ENCODE assay signal across 11 mouse cellular contexts in the genomic region with DNA sequence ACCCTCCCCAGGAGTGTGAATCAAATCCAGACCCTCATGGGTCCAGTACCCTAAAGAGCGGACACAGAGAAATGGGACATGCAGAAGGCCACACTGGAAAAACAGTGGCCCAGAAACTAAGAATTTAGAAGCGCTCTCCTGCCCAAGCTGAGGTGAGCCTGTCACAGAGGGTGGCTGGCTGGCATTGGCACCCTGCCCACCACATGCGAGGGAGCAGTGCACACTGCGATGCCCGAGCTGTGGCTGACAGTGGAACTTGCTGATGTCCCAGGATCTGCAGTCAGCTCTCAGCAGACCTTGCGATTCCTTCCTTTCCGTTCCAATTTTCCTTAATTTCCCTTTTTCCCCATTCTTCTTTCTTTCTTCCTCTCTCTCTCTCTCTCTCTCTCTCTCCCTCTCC. TPM values are rescaled to one million over a fixed set of nuclear protein-coding genes. Genes with fewer than 3 reads are reported as not detected.
A peak's percentile ranks its signal among the peaks of the same experiment; 100 is the strongest.
DNase-seq lines count a peak whose midpoint lies in the region; ATAC-seq lines count a peak whose summit lies in the region.
"Had no signal": no experiment of that assay in that cellular context is flagged by ENCODE, and none has a peak within 500 bp of the region (broad histone marks: within the 10 kb centered on the region; RNA-seq: fewer than 3 reads in every experiment).

No protein-coding gene starts in this region.

- no peak overlapping the region for H3K4me2 ChIP-seq in intestine, embryonic 15.5 days (replicated peaks)
- H3K4me2 ChIP-seq: limb, embryonic 15.5 days had no signal

- H3K4me1 ChIP-seq in intestine, embryonic 15.5 days (replicated peaks), result no peaks in the 10 kb centered on the region
- H3K4me1 ChIP-seq: limb, embryonic 15.5 days had no signal

- peak; percentile 54 for DNase-seq in heart, postnatal 4 days
- DNase-seq in heart, adult 9 months (ENCODE audit: low spot score in 2 of 2), result no peak
- DNase-seq in MN1 (ENCODE audit: low spot score), result peak; percentile 82
- peak; percentile 66 for DNase-seq in adrenal gland, postnatal 10 days
- peak; percentile 64 to 76 for DNase-seq in cerebellum, postnatal 10 days
- no peak for DNase-seq in thymus, postnatal 0 days (ENCODE audit: low spot score)
- DNase-seq: gastrocnemius, postnatal 25 days; kidney, adult 9 months had no signal

- peaks cover under 1% of the 10 kb centered on the region; the same call in 1 of the 2 replicates for H3K36me3 ChIP-seq in intestine, embryonic 15.5 days

- H3K9ac ChIP-seq in intestine, embryonic 15.5 days, result no peak overlapping the region
- H3K9ac ChIP-seq: limb, embryonic 15.5 days had no signal

- no peaks in the 10 kb centered on the region for H3K27me3 ChIP-seq in intestine, embryonic 15.5 days (replicated peaks)
- H3K27me3 ChIP-seq: limb, embryonic 15.5 days had no signal

- ATAC-seq in intestine, embryonic 15.5 days, result no peak
- ATAC-seq: lung, postnatal 0 days had no signal

- H3K9me3 ChIP-seq in intestine, embryonic 15.5 days, result no peaks in the 10 kb centered on the region
- H3K9me3 ChIP-seq: limb, embryonic 15.5 days had no signal

- 94% methylated on average over 7 of the region's 7 CpGs for WGBS in intestine, embryonic 15.5 days

- H3K27ac ChIP-seq in intestine, embryonic 15.5 days, result no peak overlapping the region
- H3K27ac ChIP-seq: limb, embryonic 15.5 days had no signal

- H3K4me3 ChIP-seq in intestine, embryonic 15.5 days (replicated peaks), result no peak overlapping the region
- H3K4me3 ChIP-seq: limb, embryonic 15.5 days had no signal

RNA-seq across cellular contexts. Expression of a gene that starts 20.8 kb away (rescaled TPM):
- total RNA-seq in heart, postnatal 4 days (2021), result 10 to 100 TPM; 67.8 to 71.7 TPM
- total RNA-seq in adrenal gland, postnatal 10 days (2021), result 10 to 100 TPM; 47.5 to 53.6 TPM
- polyA plus RNA-seq in intestine, embryonic 15.5 days (2015; fragmentation: Nextera tagmentation; extraction: Ambion mirVana), result 92.2 and 107 TPM in 2 replicates
- polyA plus RNA-seq in thymus, postnatal 0 days (2015; fragmentation: Nextera tagmentation; extraction: Ambion mirVana), result 76.2 and 85.0 TPM in 2 replicates

Comparison
In these comparisons a context has a peak if more than half of its experiments do, and no peak if none do; other contexts are left out.
1. DNase-seq: peak in heart, postnatal 4 days (single experiment), MN1 (single experiment), adrenal gland, postnatal 10 days (single experiment) and cerebellum, postnatal 10 days (2 of 2); none in heart, adult 9 months (0 of 2) and thymus, postnatal 0 days (single experiment).